Comparison of ENCODE assay signal across 8 mouse cellular contexts in the genomic region with DNA sequence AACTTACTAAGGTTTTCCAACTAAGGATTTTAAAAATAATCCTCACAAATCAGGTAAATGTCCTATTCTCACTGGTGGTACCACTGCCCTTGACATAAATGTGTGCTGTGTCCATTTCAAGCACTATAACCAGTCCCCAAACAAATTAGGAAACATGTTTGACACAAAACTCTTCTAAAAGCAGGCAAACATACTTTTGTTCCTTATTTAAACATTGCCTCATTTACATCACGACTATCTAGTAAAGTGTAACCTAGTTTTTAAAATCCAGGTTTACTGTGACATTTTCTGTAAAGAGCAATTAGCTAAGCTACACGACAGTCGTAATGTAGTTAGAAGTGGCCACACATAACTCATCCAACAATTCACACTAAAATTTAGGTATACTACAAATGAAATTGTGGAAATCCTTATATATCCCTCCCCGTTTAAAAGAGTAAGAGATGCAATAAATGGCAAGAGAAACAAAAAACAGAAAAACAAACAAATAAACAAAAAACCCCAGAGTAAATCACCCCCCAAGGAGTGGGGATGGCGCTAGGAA. TPM values are rescaled to one million over a fixed set of nuclear protein-coding genes. Genes with fewer than 3 reads are reported as not detected.
DNase-seq lines count a peak whose midpoint lies in the region; ATAC-seq and TF ChIP-seq lines count a peak whose summit lies in the region.

No protein-coding gene starts in this region.

- H3K4me3 ChIP-seq in cerebellum, adult 2 months (replicated peaks; ENCODE audit: insufficient read depth, low read depth, low read length), result peak overlapping the region; percentile 65
- H3K4me3 ChIP-seq in erythroblast, embryonic 14.5 days (replicated peaks), result peak overlapping the region; percentile 95
- peak overlapping the region; percentile 94 for H3K4me3 ChIP-seq in liver, embryonic 12.5 days

- 1% methylated on average over 5 of the region's 5 CpGs for WGBS in cerebellum, adult 2 months
- WGBS in liver, embryonic 12.5 days (ENCODE audit: insufficient replicate concordance), result 4% methylated on average over 5 of the region's 5 CpGs

- peak overlapping the region; percentile 65 for H3K4me2 ChIP-seq in liver, embryonic 12.5 days

- no peak overlapping the region for H3K27ac ChIP-seq in cerebellum, adult 2 months (ENCODE audit: insufficient read depth, low read length)
- H3K27ac ChIP-seq in liver, embryonic 12.5 days, result peak overlapping the region; percentile 72

- peak overlapping the region; percentile 89 for H3K9ac ChIP-seq in liver, embryonic 12.5 days

- no peak; the same call in 1 of the 2 replicates for ATAC-seq in liver, embryonic 12.5 days

- H3K27me3 ChIP-seq in cerebellum, adult 2 months (ENCODE audit: control insufficient read depth, insufficient read depth, low read length), result no peaks in the 10 kb centered on the region
- no peaks in the 10 kb centered on the region for H3K27me3 ChIP-seq in erythroblast, embryonic 14.5 days (ENCODE audit: control insufficient read depth)
- H3K27me3 ChIP-seq in liver, embryonic 12.5 days (replicated peaks), result no peaks in the 10 kb centered on the region

- H3K9me3 ChIP-seq in erythroblast, embryonic 14.5 days (ENCODE audit: control insufficient read depth, low read length), result no peaks in the 10 kb centered on the region
- H3K9me3 ChIP-seq in liver, embryonic 12.5 days (replicated peaks), result no peaks in the 10 kb centered on the region

- peaks cover 3% of the 10 kb centered on the region for H3K36me3 ChIP-seq in erythroblast, embryonic 14.5 days (ENCODE audit: control insufficient read depth)
- peaks cover 3% of the 10 kb centered on the region; the same call in 1 of the 2 replicates for H3K36me3 ChIP-seq in liver, embryonic 12.5 days

- no peak for TF ChIP-seq CTCF in cerebellum, adult 2 months (IDR thresholded peaks at IDR 0.05; ENCODE audit: borderline replicate concordance, insufficient read depth, low read depth, low read length)

- H3K4me1 ChIP-seq in cerebellum, adult 2 months (ENCODE audit: control insufficient read depth, insufficient read depth, low read length), result no peaks in the 10 kb centered on the region
- H3K4me1 ChIP-seq in erythroblast, embryonic 14.5 days (ENCODE audit: control insufficient read depth), result peaks cover 7% of the 10 kb centered on the region
- peaks cover 3% of the 10 kb centered on the region; the same call in 1 of the 2 replicates for H3K4me1 ChIP-seq in liver, embryonic 12.5 days

- TF ChIP-seq POLR2A in cerebellum, adult 2 months (IDR thresholded peaks at IDR 0.05; ENCODE audit: borderline replicate concordance, insufficient read depth, low read length), result no peak

- DNase-seq in cerebellum, adult 2 months, result no peak
- DNase-seq in cerebellum, adult 11 months, result no peak
- DNase-seq in 3T3-L1 (ENCODE audit: low read depth, low spot score), result peak; percentile 13
- DNase-seq in urinary bladder, postnatal 36 days (ENCODE audit: low spot score in 2 of 2), result no peak
- DNase-seq in ovary, postnatal 10 days (ENCODE audit: low spot score), result no peak
- no peak for DNase-seq in cerebellum, adult 8-10 months

RNA-seq across cellular contexts. Expression of a gene that starts 0.9 kb away (rescaled TPM):
- 39.4 and 40.8 TPM in 2 replicates for polyA plus RNA-seq in cerebellum, adult 2 months (2012; rRNA removed)
- polyA plus RNA-seq in erythroblast, embryonic 14.5 days (2012), result 0.24 and 0.27 TPM in 2 replicates
- polyA plus RNA-seq in liver, embryonic 12.5 days (2016; fragmentation: Nextera tagmentation; extraction: Ambion mirVana), result 15.8 and 15.9 TPM in 2 replicates

Comparison
In these comparisons a context has a peak if more than half of its experiments do, and no peak if none do; other contexts are left out.
1. RNA of a gene that starts 0.9 kb away (polyA plus RNA-seq): 39.4 to 40.8 TPM in cerebellum, adult 2 months and 15.8 to 15.9 TPM in liver, embryonic 12.5 days; 0.24 to 0.27 TPM in erythroblast, embryonic 14.5 days; every median in the first group is over 10 times any median in the second.
2. Peak in every context shown above with its lines, with median percentiles within 50 percentile points of each other: H3K4me3 ChIP-seq.